Mouse (Mus musculus) testis, postnatal 10 days (tissue): ENCODE measurements around the gene Gm45623.

Experiments used
- DNase-seq: peaks from one replicate; pipeline ENCODE4 v3.0.0; 2021; ENCODE audit warnings: low spot score

Gm45623 gene

GRCm38 (mm10) chr13:56752474-56753191, 994 bp downstream of the Gm45623 start:
- no peak for DNase-seq

- no peak for DNase-seq
These were observed 1.9 kb downstream of the Gm45623 start for GRCm38 (mm10) chr13:56751774-56752173.

- no peak for DNase-seq
These were observed 4.2 kb downstream of the Gm45623 start for GRCm38 (mm10) chr13:56749377-56749776.

GRCm38 (mm10) chr13:56747554-56747953, 6.1 kb downstream of the Gm45623 start:
- DNase-seq, result no peak

DNA sequence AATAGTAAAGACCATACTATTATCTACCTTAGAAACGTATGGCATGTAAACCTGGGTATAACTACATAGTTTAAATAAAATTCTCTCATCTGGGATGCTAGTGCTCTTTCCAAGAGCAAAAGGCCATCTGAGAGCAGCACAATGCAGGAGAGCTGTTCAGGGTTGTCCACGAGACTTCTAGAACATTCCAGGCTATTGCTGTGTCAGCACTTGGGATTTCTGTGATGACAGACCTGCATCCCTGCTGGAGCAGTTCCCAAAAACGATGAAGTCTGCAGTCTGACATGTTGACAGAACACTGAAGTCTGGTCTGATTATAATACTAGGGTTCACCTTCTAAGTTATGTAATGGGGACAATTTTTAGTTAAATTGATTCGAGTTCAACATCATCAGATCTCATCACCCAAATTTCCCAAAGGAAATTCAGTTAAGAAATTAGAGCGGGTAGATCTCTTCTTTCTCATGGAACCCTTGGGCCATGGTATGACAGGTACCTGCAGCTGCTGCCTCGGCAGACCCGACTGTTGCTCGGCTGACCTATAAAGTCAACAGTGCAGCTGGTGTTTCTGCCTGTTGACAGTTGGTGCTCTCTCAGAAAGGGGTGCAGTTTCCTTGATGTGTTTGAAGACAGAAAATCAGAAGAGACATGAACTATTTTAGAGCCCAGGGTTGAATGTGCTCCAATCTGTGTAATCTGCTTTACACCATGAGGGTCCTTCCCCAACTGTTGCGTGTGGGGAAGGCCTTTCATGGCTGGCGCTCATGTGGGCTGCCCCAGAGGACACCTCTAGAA, 6.7 kb downstream of the Gm45623 start:
- no peak for DNase-seq

GRCm38 (mm10) chr13:56742325-56742901, 11.2 kb downstream of the Gm45623 start:
- peak; percentile 34 for DNase-seq

- DNase-seq, result peak; percentile 35
These were observed 11.9 kb downstream of the Gm45623 start for GRCm38 (mm10) chr13:56741691-56742090.

- peak; percentile 31 for DNase-seq
These were observed 13.1 kb downstream of the Gm45623 start for GRCm38 (mm10) chr13:56740496-56740895.

DNA sequence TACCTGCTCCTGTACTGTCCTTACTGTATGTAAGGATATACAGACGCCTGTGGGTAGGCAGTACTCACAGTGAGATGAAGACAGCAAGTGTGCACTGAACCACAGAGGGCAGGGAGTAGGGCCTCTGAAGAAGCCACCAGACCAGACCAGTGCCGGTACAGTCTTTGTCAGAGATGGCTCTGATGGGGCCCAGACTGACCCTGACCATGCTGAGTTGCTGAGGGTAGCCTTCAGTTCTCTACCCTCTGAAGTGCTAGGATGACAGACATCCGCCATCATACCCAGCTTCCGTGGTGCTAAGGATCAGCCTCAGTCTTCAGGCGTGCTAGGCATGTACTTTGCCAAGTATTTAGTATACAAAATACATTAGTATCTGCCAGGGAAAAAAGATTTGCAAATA, 14.1 kb downstream of the Gm45623 start:
- DNase-seq, result peak; percentile 28

- no peak for DNase-seq
These were observed 18.3 kb downstream of the Gm45623 start for GRCm38 (mm10) chr13:56735212-56735875.

GRCm38 (mm10) chr13:56734617-56735016, 19.0 kb downstream of the Gm45623 start:
- DNase-seq, result no peak

- no peak for DNase-seq
These were observed 24.6 kb downstream of the Gm45623 start for GRCm38 (mm10) chr13:56729046-56729445.

- DNase-seq, result no peak
These were observed 27.1 kb downstream of the Gm45623 start for GRCm38 (mm10) chr13:56726551-56726950.

GRCm38 (mm10) chr13:56712221-56712620, 41.4 kb downstream of the Gm45623 start:
- DNase-seq, result no peak

DNA sequence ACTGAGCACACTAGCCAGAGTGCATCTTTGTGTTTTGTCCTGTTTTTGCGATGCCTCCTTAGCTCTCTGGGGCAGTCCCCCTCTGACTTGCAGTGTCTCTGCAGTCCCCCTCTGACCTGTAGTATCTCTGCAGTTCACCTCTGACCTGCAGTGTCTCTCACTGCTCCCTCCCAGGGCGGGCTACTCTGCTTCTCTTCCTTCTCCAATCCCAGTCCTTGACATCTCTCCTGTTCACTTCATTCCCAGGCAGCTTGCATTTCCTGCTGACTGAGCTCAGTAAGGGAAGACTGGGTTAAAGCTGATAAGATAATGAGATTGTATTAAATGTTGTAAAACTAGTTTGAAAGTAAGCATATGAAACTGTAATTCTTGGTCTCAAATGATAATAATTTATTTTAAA, 43.0 kb downstream of the Gm45623 start:
- DNase-seq, result no peak

DNA sequence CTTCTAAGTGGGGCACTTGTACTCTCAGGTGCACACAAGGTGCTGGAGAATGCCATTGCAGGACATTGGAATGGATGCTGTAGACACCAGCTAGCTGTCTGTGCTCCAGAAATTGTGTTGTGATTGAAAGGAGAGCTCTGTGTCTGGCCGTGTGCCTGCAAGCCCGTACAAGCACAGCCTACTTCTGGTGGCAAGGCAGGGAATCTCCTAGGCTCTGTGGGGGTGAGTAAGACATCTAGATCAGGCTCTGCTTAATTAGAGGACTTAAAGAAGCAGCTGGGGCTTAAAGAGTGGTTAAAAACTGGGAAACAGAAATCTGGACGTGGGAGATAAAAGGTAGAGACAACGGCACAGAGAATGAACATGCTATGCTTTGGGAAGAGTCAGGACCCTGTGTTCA, 46.0 kb downstream of the Gm45623 start:
- DNase-seq, result no peak

- DNase-seq, result no peak
These were observed 46.5 kb downstream of the Gm45623 start for GRCm38 (mm10) chr13:56707111-56707510.

DNA sequence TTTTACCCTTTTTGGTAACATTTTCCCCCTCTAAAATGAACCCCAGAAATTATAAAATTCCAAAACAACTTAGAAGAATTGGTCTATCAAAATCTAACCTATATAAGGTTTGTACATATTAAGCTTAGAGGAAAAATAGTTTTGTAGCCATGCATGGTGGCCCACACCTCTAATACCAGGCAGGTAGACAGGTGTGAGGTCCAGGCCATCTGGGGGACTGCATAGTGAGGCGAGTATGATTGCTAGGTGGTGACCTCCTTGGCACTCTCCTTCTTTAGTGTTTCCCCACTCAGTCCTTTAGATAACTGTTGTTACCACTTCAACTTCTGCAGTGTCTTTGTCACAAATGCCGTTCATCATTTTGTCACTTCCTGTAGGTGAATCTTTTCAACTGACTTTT, 49.0 kb downstream of the Gm45623 start:
- DNase-seq, result no peak

- DNase-seq, result no peak
These were observed 49.7 kb downstream of the Gm45623 start for GRCm38 (mm10) chr13:56703871-56704321.

GRCm38 (mm10) chr13:56703222-56703870, 50.3 kb downstream of the Gm45623 start:
- DNase-seq, result peak; percentile 83

- peak; percentile 91 for DNase-seq
These were observed 51.0 kb downstream of the Gm45623 start, which contains the start of gene Smad5 for GRCm38 (mm10) chr13:56702469-56703221. Gene Smad5, plus strand, starts transcription at chr13:56703010.
